Mouse (Mus musculus) midbrain, embryonic 10.5 days (tissue): ENCODE measurements around the gene Slx1b. TPM values are rescaled to one million over a fixed set of nuclear protein-coding genes. Genes with fewer than 3 reads are reported as not detected.
A peak's percentile ranks its signal among the peaks of the same experiment; 100 is the strongest.

Experiments
- DNase-seq: peaks from one replicate; pipeline ENCODE4 v3.0.0-alpha.2; 2017; ENCODE audit warnings: low spot score
- H3K27ac ChIP-seq: fragments of 300-500 bp; sonication (generic); replicated peaks from 2 replicates; pipeline ENCODE4 v1.5.1; 2016; ENCODE audit warnings: mild to moderate bottlenecking
- H3K27me3 ChIP-seq: fragments of 300-500 bp; sonication (generic); 2 replicates; pipeline ENCODE4 v1.6.1; 2016; ENCODE audit warnings: low read depth, mild to moderate bottlenecking; ENCODE audit not compliant: poor library complexity, severe bottlenecking
- H3K36me3 ChIP-seq: fragments of 300-500 bp; sonication (generic); 2 replicates; pipeline ENCODE4 v1.6.1; 2016; ENCODE audit warnings: mild to moderate bottlenecking, moderate library complexity
- H3K4me1 ChIP-seq: fragments of 300-500 bp; sonication (generic); 2 replicates; pipeline ENCODE4 v1.6.1; 2016
- H3K4me3 ChIP-seq: fragments of 300-500 bp; sonication (generic); 2 replicates; pipeline ENCODE4 v1.5.1; 2016; ENCODE audit warnings: mild to moderate bottlenecking, moderate library complexity
- H3K9me3 ChIP-seq: fragments of 300-500 bp; sonication (generic); replicated peaks from 2 replicates; pipeline ENCODE4 v1.6.1; 2016; ENCODE audit warnings: mild to moderate bottlenecking
- WGBS: fragments of 180-500 bp; shearing (Covaris S2); methylation state at CpG from one replicate; pipeline ENCODE4 v1.1.7; 2016; 5-methylcytosine and 5-hydroxymethylcytosine counted together
- polyA plus RNA-seq: library from polyadenylated mRNA; unstranded; fragments of >200 nt; fragmentation: Nextera tagmentation; extraction: Ambion mirVana; gene quantifications from 2 replicates; pipeline ENCODE4 v1.2.1, GENCODE M21; 2016

Slx1b gene
- polyA plus RNA-seq, 1 experiment from 2014 or later, result 14.1 TPM

DNA sequence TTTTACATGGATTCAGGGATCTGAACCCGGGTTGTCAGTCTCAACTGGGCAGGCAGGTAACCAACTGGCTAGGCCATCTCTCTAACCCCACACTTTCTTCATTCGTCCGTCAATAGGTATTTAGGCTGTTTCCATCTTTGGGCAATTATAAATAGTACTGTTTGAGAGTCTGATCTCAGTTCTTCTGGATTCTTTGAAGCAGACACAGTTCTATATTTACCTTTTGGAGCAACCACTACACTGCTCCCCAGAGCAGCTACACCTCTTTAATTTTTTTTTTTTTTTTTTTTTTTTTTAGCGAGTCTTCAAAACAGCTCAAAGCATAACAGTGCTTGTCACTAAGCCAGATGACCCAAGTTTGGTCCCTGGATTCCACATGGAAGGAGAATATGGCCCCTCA, 20.1 kb upstream of the Slx1b start:
- H3K36me3 ChIP-seq, result no peaks in the 10 kb centered on the region
- no peaks in the 10 kb centered on the region for H3K27me3 ChIP-seq
- 82% methylated on average over 4 of the region's 4 CpGs for WGBS
- H3K4me3 ChIP-seq, result no peak overlapping the region
- H3K4me1 ChIP-seq, result no peaks in the 10 kb centered on the region
- no peak overlapping the region for H3K27ac ChIP-seq
- no peaks in the 10 kb centered on the region for H3K9me3 ChIP-seq
- DNase-seq, result no peak

DNA sequence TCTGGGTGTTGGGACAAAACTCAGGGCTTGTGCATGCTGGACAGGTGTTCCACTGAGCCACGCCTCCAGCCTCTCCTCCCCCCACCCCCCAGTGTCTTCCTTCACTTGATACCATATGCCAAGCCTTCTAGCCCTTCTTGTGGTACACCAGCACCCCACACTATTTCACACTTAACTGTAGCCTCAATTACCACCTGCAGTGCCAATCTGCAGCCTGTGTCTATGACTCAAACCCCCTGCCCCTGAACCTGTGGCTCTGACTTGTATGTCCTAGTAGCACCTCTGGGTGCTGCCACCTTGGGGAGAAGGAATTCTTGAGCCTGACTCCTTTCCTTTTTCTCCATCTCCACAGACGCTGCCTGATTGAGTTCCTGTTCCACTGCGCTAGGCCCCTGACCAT, 16.3 kb upstream of the Slx1b start:
- WGBS, result 82% methylated on average over 3 of the region's 3 CpGs
- H3K4me1 ChIP-seq, result no peaks in the 10 kb centered on the region
- no peaks in the 10 kb centered on the region for H3K27me3 ChIP-seq
- DNase-seq, result no peak
- H3K9me3 ChIP-seq, result peaks cover 8% of the 10 kb centered on the region; the same call in 1 of the 2 replicates
- H3K36me3 ChIP-seq, result no peaks in the 10 kb centered on the region
- no peak overlapping the region for H3K27ac ChIP-seq
- H3K4me3 ChIP-seq, result no peak overlapping the region

DNA sequence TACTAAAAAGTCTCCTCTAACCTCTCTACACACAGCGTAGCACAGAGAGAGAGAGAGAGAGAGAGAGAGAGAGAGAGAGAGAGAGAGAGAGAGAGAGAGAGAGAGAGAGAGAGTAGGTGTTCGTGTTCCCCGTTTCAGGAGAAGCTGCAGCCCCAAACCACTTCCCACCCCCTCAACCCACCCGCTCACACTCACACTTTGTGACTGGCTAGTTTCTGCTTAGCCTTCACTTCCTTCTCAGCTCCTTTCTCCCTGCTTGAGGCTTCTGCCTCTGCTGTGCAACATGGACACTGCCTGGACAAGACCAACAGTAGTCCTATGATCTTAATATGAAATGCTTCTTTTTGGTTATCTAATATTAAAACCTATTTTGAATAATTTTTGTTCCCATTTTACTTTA, 14.7 kb upstream of the Slx1b start:
- no peak overlapping the region for H3K27ac ChIP-seq
- 81% methylated on average over 4 of the region's 4 CpGs for WGBS

DNA sequence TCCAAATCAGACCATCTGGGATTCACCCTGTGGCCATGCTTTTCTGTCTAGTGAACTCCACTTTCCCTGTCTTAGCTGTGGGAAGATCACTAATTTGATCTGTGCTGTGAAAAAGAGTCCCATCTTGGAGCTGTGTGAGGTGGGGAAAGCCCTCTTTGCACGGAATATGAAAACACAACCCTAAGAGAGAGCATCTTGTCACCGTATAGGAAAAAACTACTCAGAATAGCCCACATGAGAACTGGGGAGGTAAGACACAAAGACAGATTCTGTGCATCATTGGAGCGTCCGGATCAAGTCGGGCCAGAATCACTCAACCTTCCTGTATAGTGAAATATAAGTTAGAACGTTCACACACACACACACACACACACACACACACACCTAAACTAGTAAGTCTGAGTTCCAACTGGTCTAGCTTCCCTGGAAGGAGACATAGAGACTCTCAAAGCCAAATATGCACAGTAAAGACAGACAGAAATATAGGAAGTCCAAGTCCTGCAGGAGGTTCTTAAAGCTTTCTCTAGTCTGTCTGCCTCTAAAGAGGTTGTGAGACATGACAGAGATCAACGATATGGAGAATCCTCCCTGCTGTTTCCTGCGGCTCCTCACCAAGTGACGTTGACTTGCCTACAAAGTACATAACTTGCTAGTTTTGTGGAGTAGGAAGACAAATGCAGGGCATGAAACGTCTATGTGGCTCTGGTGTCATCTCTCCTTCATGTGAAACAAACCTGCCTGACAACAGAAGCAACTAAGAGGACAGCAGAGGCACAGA, 12.8 kb upstream of the Slx1b start:
- no peak for DNase-seq

More for the DNA sequence above, 14.7 kb upstream of the Slx1b start:
- DNase-seq, result no peak
- peaks cover 8% of the 10 kb centered on the region; the same call in 1 of the 2 replicates for H3K9me3 ChIP-seq
- no peak overlapping the region for H3K4me3 ChIP-seq
- peaks cover 14% of the 10 kb centered on the region for H3K27me3 ChIP-seq
- H3K4me1 ChIP-seq, result peaks cover under 1% of the 10 kb centered on the region; the same call in 1 of the 2 replicates
- no peaks in the 10 kb centered on the region for H3K36me3 ChIP-seq

DNA sequence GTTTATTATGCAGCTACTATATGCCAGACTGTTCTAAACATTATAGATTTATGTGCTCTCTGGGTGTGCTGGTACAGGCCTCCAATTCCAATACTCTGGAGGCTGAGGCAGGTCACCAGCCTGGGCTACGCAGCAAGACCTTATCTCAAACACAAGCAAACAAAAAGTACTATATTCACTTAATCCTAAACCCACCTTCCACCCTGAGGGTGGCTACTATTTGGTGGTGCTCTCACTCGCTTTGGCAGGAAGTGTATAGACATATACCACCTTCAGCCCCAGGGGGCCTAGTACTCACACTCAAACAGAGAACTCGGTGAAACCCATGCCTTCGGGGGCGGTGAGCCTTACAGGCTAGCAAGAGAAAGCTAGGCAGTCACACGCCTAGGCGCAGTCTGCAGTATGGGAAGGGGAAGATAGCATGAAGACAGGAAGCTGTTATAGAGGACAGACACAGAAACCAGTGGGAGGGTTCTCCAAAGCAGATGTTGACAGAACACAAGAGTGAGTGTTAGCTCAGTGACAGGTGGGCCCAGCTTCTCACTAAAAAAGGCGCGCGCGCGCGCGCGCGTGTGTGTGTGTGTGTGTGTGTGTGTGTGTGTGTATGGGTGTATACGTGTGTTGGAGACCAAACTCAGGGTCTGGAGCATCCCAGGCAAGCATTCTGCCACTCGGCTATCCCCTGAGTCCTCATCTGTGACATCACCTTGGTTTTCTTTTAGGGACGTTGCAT, 12.0 kb upstream of the Slx1b start, which contains the start of gene Coro1a:
Gene Coro1a (minus strand): TSS at position 346 of the 733 bp plus-strand sequence.
- WGBS, result 91% methylated on average over 16 of the region's 19 CpGs
- DNase-seq, result no peak
- Histone ChIP-seq H3K4me3 (no peak within 1 kb of the TSS), H3K27ac (no peak within 1 kb of the TSS), H3K36me3 (no peaks in the 10 kb centered on the region), H3K4me1 (peaks cover 25% of the 10 kb centered on the region), H3K9me3 (peaks cover 8% of the 10 kb centered on the region; the same call in 1 of the 2 replicates), H3K27me3 (peaks cover 39% of the 10 kb centered on the region)

More for the DNA sequence above, 12.8 kb upstream of the Slx1b start:
- H3K27ac ChIP-seq, result no peak overlapping the region
- H3K4me1 ChIP-seq, result peaks cover 20% of the 10 kb centered on the region
- H3K27me3 ChIP-seq, result peaks cover 31% of the 10 kb centered on the region
- no peak overlapping the region for H3K4me3 ChIP-seq
- 85% methylated on average over 10 of the region's 10 CpGs for WGBS
- H3K9me3 ChIP-seq, result peaks cover 8% of the 10 kb centered on the region; the same call in 1 of the 2 replicates
- H3K36me3 ChIP-seq, result no peaks in the 10 kb centered on the region

DNA sequence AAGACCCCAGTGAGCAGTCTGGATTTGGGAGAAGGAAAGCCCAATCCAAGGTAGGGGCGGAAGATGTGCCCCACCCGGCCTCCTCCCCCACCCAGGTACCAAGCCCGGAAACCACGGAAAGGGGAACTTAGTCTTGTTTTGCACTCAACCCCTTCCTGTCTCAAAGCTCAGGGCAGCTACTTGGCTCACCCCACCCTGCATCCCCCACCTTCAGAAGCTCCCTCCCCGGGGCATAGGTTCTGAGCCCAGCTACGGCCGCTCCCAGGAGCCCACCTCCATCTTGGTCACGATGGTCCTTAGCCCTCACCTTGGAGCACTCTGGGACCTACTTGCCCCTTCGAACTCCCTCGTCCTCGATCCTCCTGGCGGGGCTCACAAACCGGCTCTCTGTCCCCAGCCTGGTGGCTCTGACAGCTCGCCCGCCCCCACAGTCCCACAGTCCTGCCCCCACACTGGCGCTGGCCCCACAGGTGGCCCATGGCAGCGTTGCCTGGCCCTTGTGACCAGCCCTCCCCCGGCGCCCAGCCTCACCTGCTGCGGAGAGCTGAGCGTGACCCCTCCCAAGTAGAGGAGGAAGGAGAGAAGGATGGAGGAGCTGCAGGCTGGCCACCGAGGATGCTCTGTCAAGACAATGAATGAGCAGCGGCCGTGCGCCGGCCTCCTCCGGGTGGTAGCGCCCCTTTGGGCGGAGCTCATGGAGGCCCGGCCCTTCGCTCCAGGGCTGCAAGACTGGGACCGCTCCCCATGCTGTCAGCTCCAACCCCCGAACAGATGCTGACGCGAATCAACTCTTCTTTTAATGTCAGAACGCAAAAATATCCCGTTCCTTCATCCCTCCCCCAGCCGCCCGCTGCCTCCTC, 8.8 kb upstream of the Slx1b start:
- DNase-seq, result peak; percentile 81
- Histone ChIP-seq H3K27ac (peak overlapping the region; percentile 87), H3K4me1 (peaks cover 53% of the 10 kb centered on the region), H3K27me3 (peaks cover 52% of the 10 kb centered on the region), H3K9me3 (peaks cover 7% of the 10 kb centered on the region; the same call in 1 of the 2 replicates), H3K36me3 (peaks cover 12% of the 10 kb centered on the region), H3K4me3 (peak overlapping the region; percentile 77)
- 2% methylated on average over 39 of the region's 39 CpGs for WGBS

DNA sequence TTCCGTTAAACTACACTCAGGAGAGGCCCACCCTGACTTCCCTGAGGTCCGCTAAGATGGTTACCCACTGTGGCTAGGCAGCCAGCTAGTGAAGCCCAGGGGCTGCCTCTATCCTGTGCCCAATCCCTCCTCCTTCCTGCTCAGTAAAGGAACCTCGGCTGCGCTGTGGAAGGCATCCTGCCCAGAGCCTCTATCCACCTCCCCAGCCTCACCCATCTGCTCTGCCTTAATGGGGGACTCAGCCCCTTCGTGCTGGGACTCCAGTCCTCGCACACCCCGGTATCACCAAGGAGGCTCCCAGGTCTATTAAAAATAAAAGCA, 8.1 kb upstream of the Slx1b start:
- peak overlapping the region; percentile 77 for H3K4me3 ChIP-seq
- 19% methylated on average over 7 of the region's 7 CpGs for WGBS
- peak overlapping the region; percentile 87; the same call in 1 of the 2 replicates for H3K27ac ChIP-seq
- peaks cover 53% of the 10 kb centered on the region for H3K4me1 ChIP-seq
- H3K27me3 ChIP-seq, result peaks cover 52% of the 10 kb centered on the region
- peaks cover 18% of the 10 kb centered on the region for H3K36me3 ChIP-seq
- DNase-seq, result no peak
- H3K9me3 ChIP-seq, result 0 out of 2 replicates have a peak, but pooled peaks cover under 1% of the 10 kb centered on the region

DNA sequence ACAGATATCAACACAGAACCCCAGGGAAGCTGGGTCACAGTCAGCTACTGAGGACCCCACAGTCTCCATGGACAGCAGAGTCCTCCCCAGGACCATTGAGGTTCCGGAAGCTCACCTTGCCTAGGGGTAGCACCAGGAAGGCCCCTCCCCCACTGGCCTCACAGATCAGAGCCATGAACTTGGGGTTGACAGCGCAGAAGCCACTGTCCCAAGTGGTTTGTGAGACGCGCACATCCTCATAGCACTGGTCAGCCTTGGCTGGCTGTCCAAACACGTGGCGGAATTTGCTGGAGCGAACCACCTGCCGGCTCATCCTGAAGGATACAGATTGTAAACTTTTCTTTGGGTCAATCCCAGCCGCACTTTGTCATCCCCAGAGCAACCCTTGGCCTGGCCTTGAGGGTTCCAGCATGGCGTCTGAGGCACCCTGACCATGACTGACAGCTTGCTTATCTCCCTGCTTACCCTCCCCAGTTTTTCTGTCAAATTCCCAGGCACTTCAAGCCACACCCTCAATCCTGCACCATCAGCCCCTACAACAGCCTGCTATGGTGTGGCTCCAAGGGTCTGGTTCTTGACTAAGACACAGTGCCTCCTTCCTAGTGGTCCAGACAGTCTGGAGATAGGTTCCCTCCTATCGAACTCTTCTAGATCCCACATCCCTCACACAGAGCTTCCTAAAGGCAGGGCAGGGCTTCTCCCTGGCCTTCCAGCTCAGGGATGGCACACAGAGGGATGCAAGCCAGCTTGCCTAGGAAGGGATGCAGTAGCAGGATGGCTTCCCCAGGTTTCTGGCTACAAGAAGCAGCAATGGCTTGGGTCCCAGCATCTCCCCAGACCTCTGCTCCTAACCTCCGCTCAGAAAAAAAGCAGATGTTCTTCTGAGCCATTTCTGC, 7.5 kb upstream of the Slx1b start:
- no peak for DNase-seq
- Histone ChIP-seq H3K4me1 (peaks cover 53% of the 10 kb centered on the region), H3K27ac (no peak overlapping the region), H3K27me3 (peaks cover 52% of the 10 kb centered on the region), H3K9me3 (no peaks in the 10 kb centered on the region), H3K4me3 (peak overlapping the region; percentile 77), H3K36me3 (peaks cover 22% of the 10 kb centered on the region)
- 80% methylated on average over 12 of the region's 12 CpGs for WGBS

DNA sequence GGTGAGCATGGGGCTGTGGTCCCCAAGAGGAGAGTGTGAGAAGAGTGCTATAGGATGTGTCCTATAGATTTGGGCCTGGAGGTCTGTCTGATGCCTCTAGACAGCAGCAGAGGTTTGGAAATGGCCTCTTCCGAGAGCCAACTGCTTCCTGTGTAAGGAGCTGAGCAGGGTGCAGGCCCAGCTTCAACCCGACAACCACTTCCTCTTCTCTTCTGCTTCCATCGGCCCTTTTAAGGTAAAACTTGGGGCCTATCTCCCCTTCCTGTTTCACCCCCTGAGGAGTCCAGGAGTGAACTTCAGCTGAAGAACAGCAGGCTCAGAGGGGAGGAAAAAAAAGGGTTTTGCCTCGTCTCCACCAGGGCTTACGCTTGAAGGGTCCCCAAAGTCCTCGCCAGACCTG, 6.8 kb upstream of the Slx1b start:
- Histone ChIP-seq H3K36me3 (peaks cover 29% of the 10 kb centered on the region), H3K4me3 (peak overlapping the region; percentile 77; the same call in 1 of the 2 replicates), H3K27ac (no peak overlapping the region), H3K9me3 (no peaks in the 10 kb centered on the region), H3K27me3 (peaks cover 52% of the 10 kb centered on the region), H3K4me1 (peaks cover 56% of the 10 kb centered on the region)
- DNase-seq, result no peak
- WGBS, result 77% methylated on average over 6 of the region's 6 CpGs

DNA sequence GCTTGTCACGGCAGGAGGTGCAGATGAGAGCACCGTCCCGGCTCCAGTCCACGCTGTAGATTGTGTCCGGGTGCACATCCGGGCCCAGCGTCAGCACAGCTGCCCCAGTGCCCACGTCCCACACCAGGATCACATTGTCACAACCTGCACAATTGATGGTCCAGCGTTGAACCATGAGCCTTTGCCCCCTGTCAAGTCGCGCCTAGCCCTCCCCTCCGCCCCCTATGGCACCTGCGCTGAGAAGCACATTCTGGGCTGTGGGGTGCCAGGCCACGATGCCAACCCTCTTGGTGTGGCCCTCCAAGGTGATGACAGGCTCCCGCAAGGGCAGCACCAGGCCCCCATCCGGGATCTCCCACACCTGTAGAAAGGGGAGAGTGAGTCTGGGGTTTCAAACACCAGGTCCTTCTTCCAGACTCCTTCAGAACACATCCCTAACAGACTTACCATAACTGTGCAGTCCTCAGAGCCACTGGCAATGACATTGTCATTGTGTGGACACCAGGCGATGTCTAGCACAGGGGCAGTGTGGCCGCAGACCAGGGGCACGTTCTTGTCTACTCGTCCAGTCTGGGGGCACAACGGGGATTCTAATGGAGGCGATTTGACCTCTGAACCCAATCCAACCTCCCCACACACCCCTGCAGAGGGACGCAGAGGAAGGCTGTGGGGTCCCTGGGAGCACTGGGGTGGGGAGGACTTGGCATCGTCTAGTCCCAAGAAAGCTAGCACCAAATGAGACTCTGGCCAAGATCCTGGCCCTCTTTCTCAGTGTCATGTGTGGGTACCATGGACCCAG, 6.2 kb upstream of the Slx1b start:
- H3K27me3 ChIP-seq, result peaks cover 52% of the 10 kb centered on the region
- H3K36me3 ChIP-seq, result peaks cover 32% of the 10 kb centered on the region
- peaks cover 62% of the 10 kb centered on the region for H3K4me1 ChIP-seq
- H3K4me3 ChIP-seq, result peak overlapping the region; percentile 77; the same call in 1 of the 2 replicates
- peak overlapping the region; percentile 30 for H3K27ac ChIP-seq
- WGBS, result 56% methylated on average over 24 of the region's 24 CpGs
- DNase-seq, result no peak
- no peaks in the 10 kb centered on the region for H3K9me3 ChIP-seq

DNA sequence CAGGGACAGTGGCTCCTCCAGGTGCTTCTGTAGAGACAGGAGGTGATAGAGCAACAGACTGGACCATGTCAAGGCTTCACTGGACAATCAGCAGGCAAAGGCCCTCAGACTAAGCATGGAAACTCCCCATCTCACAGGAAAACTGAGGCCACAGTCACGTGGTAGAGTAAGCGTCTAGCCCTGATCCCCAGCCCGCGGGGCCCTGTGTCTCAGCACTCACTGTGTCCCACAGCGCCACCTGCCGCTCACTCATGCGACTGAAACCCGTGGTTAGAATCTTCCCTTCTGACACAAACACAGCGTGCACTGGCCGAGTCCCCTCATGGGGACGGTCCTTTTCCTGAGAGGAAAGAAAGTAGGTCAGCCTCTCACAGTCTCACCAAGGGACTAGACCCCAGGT, 5.5 kb upstream of the Slx1b start:
- Histone ChIP-seq H3K9me3 (no peaks in the 10 kb centered on the region), H3K4me3 (peak overlapping the region; percentile 32; the same call in 1 of the 2 replicates), H3K27ac (peak overlapping the region; percentile 30), H3K27me3 (peaks cover 46% of the 10 kb centered on the region), H3K36me3 (peaks cover 32% of the 10 kb centered on the region), H3K4me1 (peaks cover 68% of the 10 kb centered on the region)
- DNase-seq, result peak; percentile 87
- WGBS, result 1% methylated on average over 11 of the region's 11 CpGs
